Mouse (Mus musculus): ENCODE measurements around the gene Pls3. TPM values are rescaled to one million over a fixed set of nuclear protein-coding genes. Genes with fewer than 3 reads are reported as not detected.

The Pls3 gene
- 10 to 100 TPM; 11.2 to 19.2 TPM for total RNA-seq (2021)
- long read RNA-seq, experiment 1, transcript Pls3-202 (16 exons, 3,160 nt) = minor isoform, 8 of 44 reads
- long read RNA-seq, experiment 1, transcript Pls3-204 (16 exons, 3,149 nt) = major isoform, 28 of 44 reads
- long read RNA-seq, experiment 1, partial matches to known transcripts = 1 of 44 reads
- long read RNA-seq, experiment 1, other reads (novel, unspliced or antisense) = 4 of 44 reads
- long read RNA-seq, experiment 2, transcript Pls3-204 (16 exons, 3,149 nt) = major isoform, 11 of 18 reads
- long read RNA-seq, experiment 2, partial matches to known transcripts = 0 of 18 reads
- long read RNA-seq, experiment 2, other reads (novel, unspliced or antisense) = 2 of 18 reads

- DNase-seq (ENCODE audit: low spot score) = peak; percentile 88
Measured at GRCm38 (mm10) chrX:75874332-75875291, at the start of gene Pls3. Pls3 (minus strand) TSS chrX:75875182.

DNA sequence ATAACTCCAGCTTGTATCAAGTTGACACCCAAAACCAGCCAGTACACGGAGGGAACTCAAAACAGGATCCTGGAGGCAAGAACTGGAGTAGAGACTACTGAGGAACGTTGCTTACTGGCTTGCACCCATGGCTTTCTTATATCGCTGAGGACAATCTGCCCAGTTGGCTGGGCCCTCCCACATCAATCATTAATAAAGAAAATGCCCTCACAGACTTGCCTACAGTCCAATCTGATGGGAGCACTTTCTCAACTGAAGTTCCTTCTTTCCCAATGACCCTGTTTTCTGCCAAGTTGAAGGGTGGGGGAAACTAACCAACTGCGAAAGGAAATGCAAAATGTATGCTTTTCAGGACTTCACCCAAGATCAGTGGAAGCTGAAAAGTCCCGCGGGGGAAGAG, 20.7 kb upstream of the Pls3 start:
- no peak for DNase-seq (ENCODE audit: low spot score)

DNA sequence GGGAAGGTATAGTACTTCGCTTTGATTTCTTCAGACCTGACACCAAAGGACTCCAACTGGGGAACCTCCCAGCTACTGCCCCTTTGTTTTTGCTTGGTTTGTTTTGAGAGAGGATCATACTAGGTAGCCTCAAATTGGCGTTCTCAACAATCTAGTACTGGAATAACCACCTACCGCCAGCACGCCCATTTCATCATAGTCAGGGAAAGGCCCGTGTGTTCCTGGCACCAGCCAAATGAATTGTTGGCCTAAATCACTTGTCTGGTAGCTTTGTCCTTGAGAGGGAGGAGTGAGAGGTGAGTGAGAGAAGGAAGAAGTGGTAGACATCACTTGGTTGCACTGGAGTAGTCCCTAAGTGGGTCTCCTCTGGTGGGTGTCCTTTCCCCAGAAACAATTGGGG, 584 bp upstream of the Pls3 start:
- no peak for DNase-seq (ENCODE audit: low spot score)

- peak; percentile 8 for DNase-seq (ENCODE audit: low spot score)
Measured at GRCm38 (mm10) chrX:75873813-75874212, 1.2 kb downstream of the Pls3 start.

GRCm38 (mm10) chrX:75873253-75873652, 1.7 kb downstream of the Pls3 start:
- DNase-seq (ENCODE audit: low spot score) = no peak

- DNase-seq (ENCODE audit: low spot score) = no peak
Measured at GRCm38 (mm10) chrX:75871855-75872254, 3.1 kb downstream of the Pls3 start.

- no peak for DNase-seq (ENCODE audit: low spot score)
Measured at GRCm38 (mm10) chrX:75861715-75862114, 13.3 kb downstream of the Pls3 start.

- no peak for DNase-seq (ENCODE audit: low spot score)
Measured at GRCm38 (mm10) chrX:75854294-75854693, 20.7 kb downstream of the Pls3 start.

GRCm38 (mm10) chrX:75844290-75844689, 30.7 kb downstream of the Pls3 start:
- DNase-seq (ENCODE audit: low spot score) = no peak

- no peak for DNase-seq (ENCODE audit: low spot score)
Measured at GRCm38 (mm10) chrX:75842835-75843234, 32.1 kb downstream of the Pls3 start.

DNA sequence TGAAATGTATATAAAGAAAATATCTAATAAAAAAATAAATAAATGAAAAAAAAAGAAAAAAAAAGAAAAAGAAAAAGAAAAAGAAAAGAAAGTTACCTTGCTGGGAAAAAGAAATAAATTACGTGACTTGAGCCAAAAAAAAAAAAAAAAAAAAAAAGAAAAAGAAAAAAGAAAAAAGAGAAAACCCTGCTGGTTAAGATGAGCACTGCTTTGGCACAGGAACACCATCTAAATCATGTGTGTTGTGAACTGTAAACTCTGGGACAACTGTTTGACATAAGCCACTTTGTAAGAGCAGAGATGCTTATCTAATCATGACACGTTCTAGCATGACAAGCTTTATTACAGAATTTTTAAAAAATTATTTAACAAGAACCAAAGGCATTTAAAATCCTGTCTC, 32.9 kb downstream of the Pls3 start:
- no peak for DNase-seq (ENCODE audit: low spot score)

- no peak for DNase-seq (ENCODE audit: low spot score)
Measured at GRCm38 (mm10) chrX:75840263-75840662, 34.7 kb downstream of the Pls3 start.

- DNase-seq (ENCODE audit: low spot score) = no peak
Measured at GRCm38 (mm10) chrX:75834836-75835235, 40.1 kb downstream of the Pls3 start.

DNA sequence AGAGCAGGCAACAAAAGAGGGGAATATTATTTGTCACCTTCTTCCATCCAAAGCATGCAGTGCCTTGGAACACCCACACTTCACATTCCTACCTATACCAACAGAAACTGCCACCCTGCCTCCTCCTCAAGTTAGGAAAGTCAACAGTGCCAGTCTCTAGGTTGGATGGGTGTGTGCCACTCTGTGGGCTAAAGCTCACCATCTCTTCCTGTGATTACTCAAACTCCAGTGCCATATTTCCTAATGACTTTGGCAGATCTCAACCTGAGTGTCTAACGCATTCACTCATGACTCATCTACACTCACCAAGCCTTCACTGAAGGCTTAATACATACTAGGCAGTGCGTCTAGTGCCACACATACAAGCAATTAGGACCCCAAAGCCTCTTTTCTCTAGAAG, 40.7 kb downstream of the Pls3 start:
- no peak for DNase-seq (ENCODE audit: low spot score)

DNA sequence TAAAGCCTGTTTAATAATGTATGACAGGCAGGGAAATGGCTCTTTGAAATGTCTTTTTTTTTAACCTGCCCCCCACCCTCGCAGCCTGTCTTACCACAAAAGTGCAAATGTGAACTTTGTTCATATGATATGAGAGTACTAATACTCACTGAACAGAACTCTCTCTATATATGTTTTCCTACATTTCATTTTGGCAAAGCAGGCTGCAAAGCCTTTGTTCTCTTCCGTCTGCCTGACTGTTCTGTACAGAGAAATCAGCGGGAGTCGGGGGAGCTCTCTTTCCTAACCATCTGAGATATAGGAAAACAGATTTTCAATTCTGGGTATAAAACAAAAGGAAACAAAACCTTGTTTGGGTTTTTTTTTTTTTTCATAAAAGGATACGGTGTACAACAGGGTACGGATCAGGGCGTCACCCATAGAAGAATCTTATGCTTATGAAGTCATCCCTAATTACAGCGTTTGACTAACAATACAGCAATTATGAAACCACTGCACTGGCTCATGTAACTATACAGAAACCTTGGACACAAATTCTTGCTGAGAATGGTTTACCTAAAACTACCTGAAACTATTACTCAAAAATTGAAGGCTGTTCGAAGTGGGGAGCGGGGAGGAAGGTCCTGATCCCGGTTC, 41.9 kb downstream of the Pls3 start:
- DNase-seq (ENCODE audit: low spot score) = no peak

DNA sequence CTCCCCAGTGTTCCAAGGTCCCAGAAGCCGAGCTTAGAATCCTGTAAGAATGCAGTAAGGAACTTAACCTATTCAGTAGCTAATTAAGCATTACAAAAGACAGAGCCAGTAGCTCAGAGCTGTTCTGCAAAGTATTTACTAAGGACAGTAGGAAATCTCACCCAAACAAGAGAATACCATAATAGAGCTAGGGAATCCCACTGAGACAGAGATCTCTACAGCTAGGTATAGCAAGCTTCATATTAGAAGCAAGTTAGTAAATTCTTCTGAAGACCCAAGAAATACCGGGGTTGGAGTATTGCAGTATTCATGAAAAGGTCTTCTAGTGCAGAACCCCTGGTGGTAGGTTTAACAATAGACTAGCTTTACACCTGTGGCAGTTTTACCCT, 45.1 kb downstream of the Pls3 start:
- DNase-seq (ENCODE audit: low spot score) = no peak

GRCm38 (mm10) chrX:75829240-75829866, 45.6 kb downstream of the Pls3 start:
- DNase-seq (ENCODE audit: low spot score) = no peak

DNA sequence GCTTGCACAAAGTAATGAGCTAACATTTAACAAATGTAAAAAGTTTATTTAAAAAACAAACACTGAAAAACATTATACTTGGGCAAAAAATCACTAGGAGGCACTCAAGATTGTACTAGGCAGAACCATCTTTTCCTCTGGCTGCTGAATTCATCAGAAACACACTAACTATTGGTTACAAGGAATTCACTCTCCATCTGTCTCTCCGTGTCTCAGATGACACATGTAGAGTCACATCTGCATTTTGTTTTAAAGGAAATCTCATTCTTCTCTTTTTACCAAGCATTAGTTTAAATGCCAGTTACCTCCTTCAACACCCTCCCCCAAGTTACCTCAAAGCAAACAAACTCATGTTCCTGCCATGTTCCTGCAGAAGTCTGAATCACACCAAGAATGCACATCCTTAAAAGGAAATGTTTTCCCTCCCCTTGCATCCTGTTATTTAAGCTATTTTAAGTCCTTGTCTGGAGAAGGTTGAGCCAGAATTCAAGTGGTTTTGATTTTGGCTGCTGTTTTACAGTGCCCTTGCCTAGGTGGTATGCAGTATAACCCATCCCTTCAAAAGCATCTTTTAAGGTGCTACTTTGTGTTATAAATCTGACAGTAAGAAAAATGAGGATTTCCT, 56.2 kb downstream of the Pls3 start:
- DNase-seq (ENCODE audit: low spot score) = no peak

- no peak for DNase-seq (ENCODE audit: low spot score)
Measured at GRCm38 (mm10) chrX:75814958-75815357, 60.0 kb downstream of the Pls3 start.

GRCm38 (mm10) chrX:75814123-75814522, 60.9 kb downstream of the Pls3 start:
- no peak for DNase-seq (ENCODE audit: low spot score)

DNA sequence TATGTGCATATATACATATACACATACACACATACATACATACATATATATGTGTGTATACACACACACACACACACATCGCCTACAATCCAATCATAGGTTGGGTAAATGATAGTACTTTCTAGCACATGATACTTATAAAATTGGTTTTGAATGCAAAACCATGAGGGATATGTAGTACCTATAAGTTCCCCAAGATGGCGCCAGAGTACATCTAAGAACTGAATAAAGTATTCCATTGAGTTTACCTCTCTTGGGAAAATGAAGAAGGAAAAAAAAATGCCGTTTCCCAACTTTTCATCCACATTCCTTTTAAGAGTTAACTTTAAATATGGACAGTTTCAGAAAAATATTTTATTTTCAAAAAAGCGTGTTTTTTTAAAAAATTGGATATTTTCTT, 78.4 kb downstream of the Pls3 start:
- peak; percentile 23 for DNase-seq (ENCODE audit: low spot score)
